Mouse (Mus musculus): Measurements from ENCODE around the gene Mup21. TPM values are rescaled to one million over a fixed set of nuclear protein-coding genes. Genes with fewer than 3 reads are reported as not detected.
"Not testable (repeated sequence)": the region's sequence is repeated elsewhere in the genome, so short reads cannot be mapped to it uniquely, and the experiment has no call there.

Gene Mup21
- total RNA-seq (2015) (not detected in 2 replicates), total RNA-seq (2017) (not detected in 2 replicates)

GRCm38 (mm10) chr4:62150811-62151210, at the start of gene Mup21:
TSS of gene Mup21 (minus strand) at chr4:62150863.
- no peak for ATAC-seq (replicated peaks; ENCODE audit: poor library complexity)

DNA sequence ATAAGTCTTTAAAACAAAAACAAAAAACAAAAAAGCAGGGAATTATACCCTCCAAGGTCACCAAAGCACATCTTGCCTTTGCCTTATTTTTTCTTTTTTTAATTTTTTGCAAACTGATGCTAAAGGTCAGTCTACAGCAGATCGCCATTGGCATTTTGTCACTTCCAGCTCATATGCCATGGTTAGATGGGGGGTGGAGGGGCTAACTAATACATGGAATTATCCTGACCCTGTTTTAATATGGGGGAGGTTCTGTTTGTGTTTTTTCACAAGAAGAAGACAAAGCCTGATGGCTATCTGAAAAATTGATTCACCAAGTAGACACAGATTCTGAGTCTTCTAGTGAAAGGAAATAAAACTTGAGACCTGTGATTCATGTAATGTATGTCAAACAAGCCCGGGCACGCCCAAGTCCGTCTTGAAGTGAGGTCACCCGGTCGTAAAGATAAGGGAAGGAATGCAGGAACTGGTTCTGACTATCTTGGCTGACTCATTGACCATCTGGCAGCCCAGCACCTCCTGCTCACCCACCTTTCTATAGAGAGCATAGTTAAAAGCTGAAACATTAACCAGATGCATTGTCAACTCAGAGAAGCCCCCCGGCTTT, 49.4 kb upstream of the Mup21 start:
- ATAC-seq (replicated peaks; ENCODE audit: poor library complexity) = no peak

DNA sequence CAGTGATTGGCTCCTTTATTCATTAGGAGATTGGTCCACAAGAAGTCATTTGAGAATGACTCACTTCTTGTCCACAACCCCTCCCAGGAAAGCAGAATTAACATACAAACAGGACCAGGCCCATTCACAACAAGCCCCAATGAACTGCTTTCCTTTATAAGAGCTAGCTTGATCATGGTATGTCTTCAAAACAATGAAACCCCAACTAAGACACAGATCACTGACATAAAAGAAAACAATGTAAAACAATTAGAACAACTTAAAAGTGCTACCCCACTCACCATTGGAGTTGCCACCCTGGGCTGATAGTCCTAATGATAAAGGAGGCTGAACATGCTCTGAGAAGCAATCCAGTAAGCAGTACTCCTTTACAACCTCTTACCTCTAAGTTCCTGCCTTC, 38.1 kb upstream of the Mup21 start:
- ATAC-seq (replicated peaks; ENCODE audit: poor library complexity) = no peak

DNA sequence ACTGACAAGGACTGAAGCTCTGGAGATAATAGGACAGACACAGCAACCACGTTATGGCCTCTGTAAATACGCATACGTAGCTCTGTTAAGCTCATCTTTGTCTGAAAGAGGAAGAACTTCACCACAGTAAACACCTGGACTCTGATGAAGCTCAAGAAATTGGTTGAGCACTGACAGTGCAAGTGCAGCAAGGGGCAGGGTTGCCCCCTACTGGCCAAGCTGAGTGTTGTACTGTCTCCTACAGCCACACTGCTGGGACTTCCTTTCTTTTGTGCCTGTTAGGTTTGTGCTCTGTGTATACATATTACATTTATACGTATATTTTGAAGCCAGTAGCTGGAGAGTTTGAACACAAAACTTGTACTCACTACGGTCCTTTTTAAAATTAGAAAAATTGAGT, 26.6 kb upstream of the Mup21 start:
- peak; percentile 55; the same call in 1 of the 2 replicates for ATAC-seq (replicated peaks; ENCODE audit: poor library complexity)

DNA sequence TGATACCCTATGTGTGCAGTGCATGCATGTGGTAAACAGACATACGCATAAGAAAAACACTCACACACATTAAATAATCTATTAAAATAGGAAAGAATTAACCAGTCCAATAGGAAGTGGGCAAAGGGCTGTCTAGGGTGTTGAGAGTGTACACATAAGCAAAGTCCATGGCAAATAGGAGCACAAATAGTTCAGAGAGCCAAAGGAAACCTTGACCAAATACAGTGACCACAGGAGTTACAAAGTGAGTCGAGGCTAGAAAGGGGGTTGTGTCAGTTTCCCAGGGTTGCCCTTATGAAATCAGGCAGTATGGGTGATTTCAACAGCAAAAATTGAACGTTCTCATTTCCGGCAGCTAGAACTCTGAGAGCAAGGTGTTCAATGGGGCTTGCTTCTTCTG, 23.8 kb upstream of the Mup21 start:
- ATAC-seq (replicated peaks; ENCODE audit: poor library complexity) = no peak

- not testable (repeated sequence) for ATAC-seq (replicated peaks; ENCODE audit: poor library complexity)
Measured at GRCm38 (mm10) chr4:62167636-62168035, 17.0 kb upstream of the Mup21 start.

DNA sequence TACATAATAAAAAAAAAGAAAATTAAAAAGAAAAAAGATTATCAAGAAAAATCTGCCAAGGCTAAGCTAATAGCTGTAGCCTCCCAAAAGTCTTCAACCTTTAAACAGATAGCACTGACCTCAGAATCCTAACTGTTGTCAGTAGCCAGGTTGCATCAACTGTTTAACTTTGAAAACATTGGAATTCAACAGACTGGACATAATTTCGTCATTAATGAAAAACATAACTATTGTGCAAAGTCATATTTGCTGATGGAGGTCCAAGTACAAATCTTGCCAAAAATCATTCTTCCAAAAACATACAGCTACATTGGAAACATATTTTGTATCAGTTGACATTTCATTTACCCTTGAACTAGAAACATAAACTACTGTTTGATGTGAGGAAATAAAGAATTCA, 7.7 kb upstream of the Mup21 start:
- ATAC-seq (replicated peaks; ENCODE audit: poor library complexity) = no peak

GRCm38 (mm10) chr4:62133706-62134105, 17.0 kb downstream of the Mup21 start:
- no peak for ATAC-seq (replicated peaks; ENCODE audit: poor library complexity)

GRCm38 (mm10) chr4:62103366-62103765, 47.3 kb downstream of the Mup21 start:
- peak; percentile 58; the same call in 1 of the 2 replicates for ATAC-seq (replicated peaks; ENCODE audit: poor library complexity)

Other genes starting within 250 kb of the Mup21 start
- gene Mup20, start 96.7 kb downstream of the Mup21 start, total RNA-seq (2015) = not detected in 2 replicates
- gene Mup20, start 96.7 kb downstream of the Mup21 start, total RNA-seq (2017) = not detected in 2 replicates
- gene Mup3, start 63.5 kb downstream of the Mup21 start, total RNA-seq (2015) = not detected in 2 replicates
- not detected in 2 replicates for gene Mup3, start 63.5 kb downstream of the Mup21 start, total RNA-seq (2017)
- gene Zfp37, start 80.2 kb upstream of the Mup21 start, total RNA-seq (2015) = 0.54 TPM in 1 of 2 replicates, not detected in the other
- gene Zfp37, start 80.2 kb upstream of the Mup21 start, total RNA-seq (2017) = not detected in 2 replicates
- 16.9 and 21.8 TPM in 2 replicates for gene Slc31a2, start 111.7 kb upstream of the Mup21 start, total RNA-seq (2015)
- gene Slc31a2, start 111.7 kb upstream of the Mup21 start, total RNA-seq (2017) = 18.6 and 23.0 TPM in 2 replicates
- 22.1 and 24.8 TPM in 2 replicates for gene Fkbp15, start 209.7 kb upstream of the Mup21 start, total RNA-seq (2015)
- 41.4 and 49.9 TPM in 2 replicates for gene Fkbp15, start 209.7 kb upstream of the Mup21 start, total RNA-seq (2017)
- 19.3 and 22.3 TPM in 2 replicates for gene Slc31a1, start 209.9 kb upstream of the Mup21 start, total RNA-seq (2015)
- gene Slc31a1, start 209.9 kb upstream of the Mup21 start, total RNA-seq (2017) = 18.4 and 18.9 TPM in 2 replicates